Mouse (Mus musculus) lung, adult 2 months (tissue): ENCODE data around the gene Kbtbd8. TPM values are rescaled to one million over a fixed set of nuclear protein-coding genes. Genes with fewer than 3 reads are reported as not detected.

ENCODE experiments used
- DNase-seq: peaks from one replicate; pipeline ENCODE4 v3.0.0; 2022
- H3K4me1 ChIP-seq: fragments of 200-500 bp; 2 replicates; pipeline ENCODE4 v1.6.1; 2011; ENCODE audit warnings: low read length; ENCODE audit not compliant: control insufficient read depth, insufficient read depth
- H3K4me3 ChIP-seq: fragments of 200-500 bp; replicated peaks from 2 replicates; pipeline ENCODE3; 2011; ENCODE audit warnings: low read depth, mild to moderate bottlenecking, control low read depth, low read length; ENCODE audit errors: extremely low read depth
- CTCF ChIP-seq: fragments of 200-500 bp; IDR thresholded peaks from 2 replicates; pipeline ENCODE4 v1.5.1; 2011; ENCODE audit warnings: mild to moderate bottlenecking, low read length, control low read depth; ENCODE audit not compliant: insufficient read depth
- POLR2A ChIP-seq: fragments of 200-500 bp; IDR thresholded peaks from 2 replicates; pipeline ENCODE4 v1.6.1; 2011; ENCODE audit warnings: low read depth, mild to moderate bottlenecking, control low read depth, low read length, borderline replicate concordance; ENCODE audit errors: extremely low read depth
- WGBS: fragments of 180-500 bp; shearing (Covaris S2); methylation state at CpG from one replicate; pipeline ENCODE4 v1.1.7; 2018; 5-methylcytosine and 5-hydroxymethylcytosine counted together
- polyA plus RNA-seq: library from polyadenylated mRNA; depleted of rRNA; stranded (reverse); fragments of >200 nt; gene quantifications from 2 replicates; pipeline ENCODE4 v1.2.3, GENCODE M21; 2012; rRNA removed

The Kbtbd8 gene
- polyA plus RNA-seq, 1 experiment = 0.32 TPM

- 68% methylated on average over 6 of the region's 6 CpGs for WGBS
Observed at GRCm38 (mm10) chr6:95169411-95169810, 52.4 kb downstream of the Kbtbd8 start.

GRCm38 (mm10) chr6:95174311-95175143 lies 57.5 kb downstream of the Kbtbd8 start:
- H3K4me1 ChIP-seq = no peaks in the 10 kb centered on the region
- 78% methylated on average over 9 of the region's 9 CpGs for WGBS

More at GRCm38 (mm10) chr6:95169411-95169810, 52.4 kb downstream of the Kbtbd8 start:
- TF ChIP-seq CTCF = no peak
- TF ChIP-seq POLR2A = no peak
- DNase-seq = no peak
- no peaks in the 10 kb centered on the region for H3K4me1 ChIP-seq
- no peak overlapping the region for H3K4me3 ChIP-seq

More at GRCm38 (mm10) chr6:95174311-95175143, 57.5 kb downstream of the Kbtbd8 start:
- no peak for DNase-seq
- H3K4me3 ChIP-seq = no peak overlapping the region
- TF ChIP-seq CTCF = no peak
- no peak for TF ChIP-seq POLR2A

Other genes starting within 250 kb of the Kbtbd8 start
- gene Gm10234, start 204.9 kb downstream of the Kbtbd8 start, polyA plus RNA-seq = not detected in 2 replicates